Mouse (Mus musculus): ENCODE measurements around the gene Cdh1.

The Cdh1 gene

GRCm38 (mm10) chr8:106672786-106673185, 69.6 kb downstream of the Cdh1 start:
- DNase-seq (ENCODE audit: low spot score), result no peak

GRCm38 (mm10) chr8:106674318-106674717, 71.2 kb downstream of the Cdh1 start:
- DNase-seq (ENCODE audit: low spot score), result no peak

- DNase-seq (ENCODE audit: low spot score), result no peak
Observed at GRCm38 (mm10) chr8:106674894-106675293, 71.7 kb downstream of the Cdh1 start.

- peak; percentile 87 for DNase-seq (ENCODE audit: low spot score)
Observed at GRCm38 (mm10) chr8:106682971-106683668, 80.0 kb downstream of the Cdh1 start, which contains the start of gene Tango6. TSS of gene Tango6 (plus strand) at chr8:106683068.

- DNase-seq (ENCODE audit: low spot score), result no peak
Observed at GRCm38 (mm10) chr8:106684387-106684786, 81.2 kb downstream of the Cdh1 start.

- DNase-seq (ENCODE audit: low spot score), result peak; percentile 30
Observed at GRCm38 (mm10) chr8:106687479-106687878, 84.3 kb downstream of the Cdh1 start.

GRCm38 (mm10) chr8:106697748-106698248, 94.6 kb downstream of the Cdh1 start:
- no peak for DNase-seq (ENCODE audit: low spot score)

- peak; percentile 16 for DNase-seq (ENCODE audit: low spot score)
Observed at GRCm38 (mm10) chr8:106699588-106699987, 96.4 kb downstream of the Cdh1 start.

- no peak for DNase-seq (ENCODE audit: low spot score)
Observed at GRCm38 (mm10) chr8:106700131-106700530, 97.0 kb downstream of the Cdh1 start.

- peak; percentile 44 for DNase-seq (ENCODE audit: low spot score)
Observed at GRCm38 (mm10) chr8:106701360-106701759, 98.2 kb downstream of the Cdh1 start.

GRCm38 (mm10) chr8:106704199-106704900, 101.2 kb downstream of the Cdh1 start:
- DNase-seq (ENCODE audit: low spot score), result no peak

GRCm38 (mm10) chr8:106704901-106705321, 101.8 kb downstream of the Cdh1 start:
- no peak for DNase-seq (ENCODE audit: low spot score)

GRCm38 (mm10) chr8:106706194-106706593, 103.0 kb downstream of the Cdh1 start:
- no peak for DNase-seq (ENCODE audit: low spot score)

- DNase-seq (ENCODE audit: low spot score), result no peak
Observed at GRCm38 (mm10) chr8:106710002-106710401, 106.9 kb downstream of the Cdh1 start.

GRCm38 (mm10) chr8:106712487-106712886, 109.3 kb downstream of the Cdh1 start:
- DNase-seq (ENCODE audit: low spot score), result no peak

- no peak for DNase-seq (ENCODE audit: low spot score)
Observed at GRCm38 (mm10) chr8:106714297-106714696, 111.1 kb downstream of the Cdh1 start.

- DNase-seq (ENCODE audit: low spot score), result peak; percentile 16
Observed at GRCm38 (mm10) chr8:106718091-106718500, 114.9 kb downstream of the Cdh1 start.
